Mouse (Mus musculus) thymus, postnatal 10 days (tissue): ENCODE measurements around the gene Elmo1.

Source experiments
- DNase-seq, 2 experiments: peaks; one replicate each; pipeline ENCODE4 v3.0.0; 2021; ENCODE audit warnings: low spot score in 2 of 2

Elmo1 gene

GRCm38 (mm10) chr13:20384846-20385245 lies 294.4 kb downstream of the Elmo1 start:
- DNase-seq, result no peak

- DNase-seq, result no peak
Observed at GRCm38 (mm10) chr13:20385423-20385822, 295.0 kb downstream of the Elmo1 start.

GRCm38 (mm10) chr13:20386462-20387141 lies 296.2 kb downstream of the Elmo1 start:
- no peak for DNase-seq

GRCm38 (mm10) chr13:20392824-20393598 lies 302.6 kb downstream of the Elmo1 start:
- DNase-seq, result no peak

GRCm38 (mm10) chr13:20397744-20398143 lies 307.3 kb downstream of the Elmo1 start:
- no peak for DNase-seq

- no peak for DNase-seq
Observed at GRCm38 (mm10) chr13:20398311-20398710, 307.9 kb downstream of the Elmo1 start.

GRCm38 (mm10) chr13:20404530-20404929 lies 314.1 kb downstream of the Elmo1 start:
- DNase-seq, result no peak

- DNase-seq, result no peak
Observed at GRCm38 (mm10) chr13:20406470-20407213, 316.2 kb downstream of the Elmo1 start.

GRCm38 (mm10) chr13:20410306-20411101 lies 320.1 kb downstream of the Elmo1 start:
- no peak for DNase-seq

GRCm38 (mm10) chr13:20416691-20417660 lies 326.6 kb downstream of the Elmo1 start:
- DNase-seq, result no peak

- no peak for DNase-seq
Observed at GRCm38 (mm10) chr13:20430998-20431397, 340.6 kb downstream of the Elmo1 start.

- no peak for DNase-seq
Observed at GRCm38 (mm10) chr13:20433221-20433858, 342.9 kb downstream of the Elmo1 start.

GRCm38 (mm10) chr13:20434071-20434470 lies 343.7 kb downstream of the Elmo1 start:
- DNase-seq, result no peak

GRCm38 (mm10) chr13:20439488-20439887 lies 349.1 kb downstream of the Elmo1 start:
- DNase-seq, result no peak

- DNase-seq, result no peak
Observed at GRCm38 (mm10) chr13:20450831-20451353, 360.5 kb downstream of the Elmo1 start.

GRCm38 (mm10) chr13:20454357-20454756 lies 364.0 kb downstream of the Elmo1 start:
- no peak for DNase-seq

GRCm38 (mm10) chr13:20460096-20460495 lies 369.7 kb downstream of the Elmo1 start:
- no peak for DNase-seq

GRCm38 (mm10) chr13:20461616-20462015 lies 371.2 kb downstream of the Elmo1 start:
- DNase-seq, result no peak

- DNase-seq, result no peak
Observed at GRCm38 (mm10) chr13:20464161-20464560, 373.8 kb downstream of the Elmo1 start.

GRCm38 (mm10) chr13:20467381-20467780 lies 377.0 kb downstream of the Elmo1 start:
- DNase-seq, result no peak
